Mouse (Mus musculus) CD4-positive, CD25-positive, alpha-beta regulatory T cell, adult 2 months (primary cell): ENCODE data around the gene Gdf10.

Source experiments
- DNase-seq: peaks from one replicate; pipeline ENCODE4 v3.0.0-alpha.2; 2012; ENCODE audit warnings: low read depth, low spot score

The Gdf10 gene

GRCm38 (mm10) chr14:33923168-33924070 is at the start of gene Gdf10:
Gene Gdf10, plus strand, starts transcription at chr14:33923587.
- no peak for DNase-seq

DNA sequence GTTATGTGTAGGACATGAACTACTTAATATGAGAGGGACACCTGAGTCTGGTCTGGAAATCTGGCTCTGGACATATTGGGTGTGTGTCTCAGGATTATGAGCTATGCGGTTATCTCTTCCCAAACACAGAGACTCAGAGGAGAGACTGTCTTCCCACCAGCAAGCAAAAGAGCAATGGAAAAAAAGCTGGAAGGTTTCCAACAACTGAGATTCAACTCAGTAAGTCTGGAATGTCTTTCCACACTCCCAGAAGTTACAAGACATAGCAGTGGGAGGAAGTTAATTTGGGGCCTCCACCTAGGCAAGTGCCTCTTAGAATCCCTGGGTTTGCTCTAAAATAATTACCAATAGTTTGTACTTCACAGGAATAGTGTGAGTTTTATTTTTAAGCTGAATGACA is 44.6 kb upstream of the Gdf10 start:
- DNase-seq = no peak

GRCm38 (mm10) chr14:33880236-33880635 is 43.2 kb upstream of the Gdf10 start:
- DNase-seq = no peak

DNA sequence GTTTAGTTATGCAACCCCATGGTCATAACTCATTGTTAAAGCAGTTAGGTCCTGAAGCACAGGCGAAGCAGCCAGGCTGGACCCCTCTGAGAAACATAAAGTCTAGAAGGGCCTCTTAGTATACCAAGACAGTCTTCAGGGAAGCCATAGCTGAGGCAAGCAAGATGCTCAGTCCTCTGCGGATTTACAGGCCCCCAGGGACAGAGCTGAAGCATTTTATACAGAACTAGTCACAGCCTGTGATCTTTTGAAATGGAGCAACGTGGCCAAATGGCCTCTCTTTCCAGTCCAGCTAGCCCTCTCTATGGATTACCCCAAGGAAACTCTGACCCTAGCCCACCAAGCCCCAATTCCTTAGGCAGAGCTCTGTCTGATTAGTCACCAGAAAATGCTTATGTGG is 41.9 kb upstream of the Gdf10 start:
- DNase-seq = no peak

- no peak for DNase-seq
Observed at GRCm38 (mm10) chr14:33883046-33883445, 40.3 kb upstream of the Gdf10 start.

DNA sequence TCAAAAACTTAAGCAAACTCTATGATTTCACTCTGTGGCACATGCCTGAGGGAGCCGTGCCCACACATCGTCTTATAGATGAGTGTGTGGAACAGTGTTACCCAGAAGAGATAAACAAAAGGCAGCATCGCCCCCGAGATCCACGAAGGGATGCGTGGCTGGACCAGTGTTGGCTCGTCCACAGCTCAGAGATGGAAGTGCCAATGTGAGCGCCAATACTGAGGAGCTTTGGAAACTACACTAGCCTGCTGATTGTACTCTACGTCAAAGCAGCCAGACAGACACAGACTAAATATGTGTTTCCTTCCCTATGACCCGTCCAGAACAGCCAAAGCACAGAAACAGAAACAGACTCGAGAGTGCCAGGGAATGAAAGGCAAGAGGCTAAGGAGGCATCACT is 37.9 kb upstream of the Gdf10 start:
- DNase-seq = no peak

DNA sequence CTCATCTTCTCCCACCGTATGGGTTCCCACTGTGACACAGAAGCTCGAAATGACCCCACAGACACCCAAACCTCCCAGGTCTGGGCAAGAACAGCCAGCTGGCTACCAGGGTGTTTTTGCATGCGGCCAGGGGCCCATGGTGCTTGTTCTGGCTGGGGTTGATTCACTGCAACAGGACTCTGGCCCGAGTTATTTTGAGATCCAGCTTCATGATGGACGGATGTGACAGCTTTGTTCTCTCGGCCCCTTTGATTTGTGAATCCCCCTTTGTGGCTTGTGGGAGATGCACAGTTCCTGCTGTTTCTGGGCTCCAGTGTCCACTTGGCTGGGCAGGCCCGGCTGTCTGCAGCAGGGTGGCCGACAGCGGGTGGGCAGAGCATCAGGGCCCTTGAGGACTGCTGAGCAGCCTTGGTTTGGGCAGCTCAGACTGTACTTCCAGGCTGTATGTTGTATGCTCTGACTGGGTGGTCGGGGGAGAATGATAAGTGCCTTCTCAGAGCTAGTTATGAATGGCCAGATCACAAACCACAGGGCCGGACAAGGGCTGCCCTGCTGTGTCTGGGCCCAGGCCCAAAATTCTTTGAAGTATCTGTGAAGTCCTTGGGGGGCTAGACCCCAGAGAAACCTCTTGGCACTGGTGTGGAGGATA is 34.9 kb upstream of the Gdf10 start:
- DNase-seq = no peak

GRCm38 (mm10) chr14:33889971-33890370 is 33.4 kb upstream of the Gdf10 start:
- no peak for DNase-seq

DNA sequence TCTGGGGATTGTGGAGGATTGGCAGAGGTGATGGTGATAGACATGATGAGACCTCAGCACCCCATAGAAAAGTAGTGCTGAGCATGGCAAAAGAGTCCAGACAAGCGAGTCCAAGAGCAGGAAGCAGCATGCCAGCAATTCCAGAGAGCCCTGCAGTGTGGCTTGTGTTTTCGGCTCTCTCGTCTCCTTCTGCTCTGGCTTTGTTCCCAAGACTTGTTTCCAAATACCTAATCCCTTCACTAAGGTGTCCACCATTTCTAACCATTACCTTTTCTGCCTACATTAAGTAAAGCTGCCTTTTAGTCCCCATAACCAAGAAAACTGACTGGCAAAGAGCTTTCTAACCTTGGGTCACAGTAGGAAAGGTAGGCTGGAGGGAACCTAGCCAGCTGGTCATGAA is 31.9 kb upstream of the Gdf10 start:
- no peak for DNase-seq

- DNase-seq = no peak
Observed at GRCm38 (mm10) chr14:33895777-33896176, 27.6 kb upstream of the Gdf10 start.

DNA sequence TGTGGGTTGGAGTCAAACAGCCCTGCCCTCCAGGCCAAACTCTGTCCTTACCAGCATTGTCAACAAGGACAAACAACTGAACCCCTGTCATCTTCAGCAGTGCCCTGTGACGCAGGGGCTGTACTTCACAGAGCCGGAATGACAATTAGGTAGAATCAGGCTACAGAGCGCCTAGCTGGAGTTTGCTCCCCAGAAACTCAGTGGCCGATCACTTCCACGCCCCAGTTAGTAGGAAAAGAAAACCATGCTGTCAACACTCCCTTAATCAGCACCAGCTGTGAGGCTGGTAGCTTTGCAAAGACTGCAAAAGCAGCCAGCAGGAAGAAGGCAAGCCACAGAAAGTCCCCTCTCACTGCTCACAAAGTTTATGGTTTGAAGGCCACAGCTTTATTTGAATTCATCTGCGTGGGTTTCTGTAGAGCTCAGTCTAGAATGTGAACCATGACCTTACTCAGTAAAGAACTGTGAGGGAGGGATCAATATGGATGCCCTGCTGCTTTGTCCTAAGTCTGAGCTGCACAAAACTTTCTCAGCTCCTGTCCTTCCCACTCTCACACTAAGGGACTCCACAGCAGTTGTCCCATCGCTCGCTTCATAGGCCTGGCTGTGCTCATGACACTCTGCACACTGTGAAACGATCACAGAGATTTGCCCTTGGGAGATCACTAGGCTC is 26.6 kb upstream of the Gdf10 start:
- DNase-seq = no peak

GRCm38 (mm10) chr14:33902783-33903182 is 20.6 kb upstream of the Gdf10 start:
- no peak for DNase-seq

DNA sequence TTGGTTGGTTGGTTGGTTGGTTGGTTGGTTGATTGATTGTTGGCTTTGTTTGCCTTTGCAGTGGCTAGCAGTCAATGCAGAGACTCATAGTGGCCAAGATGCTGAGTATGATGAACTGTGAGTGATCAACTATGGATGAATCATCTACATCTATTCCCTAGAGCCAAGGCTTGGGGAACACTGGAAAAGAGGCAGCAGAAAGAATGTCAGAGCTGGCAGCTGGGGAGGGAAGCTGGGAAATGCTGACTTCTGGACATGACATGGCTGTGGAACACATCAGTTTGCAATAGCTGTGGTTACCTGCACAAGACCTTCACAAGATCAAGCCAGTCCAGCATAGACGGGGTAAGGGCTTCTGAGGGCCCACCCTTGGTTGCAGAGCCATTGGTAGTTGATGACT is 20.2 kb upstream of the Gdf10 start:
- no peak for DNase-seq

DNA sequence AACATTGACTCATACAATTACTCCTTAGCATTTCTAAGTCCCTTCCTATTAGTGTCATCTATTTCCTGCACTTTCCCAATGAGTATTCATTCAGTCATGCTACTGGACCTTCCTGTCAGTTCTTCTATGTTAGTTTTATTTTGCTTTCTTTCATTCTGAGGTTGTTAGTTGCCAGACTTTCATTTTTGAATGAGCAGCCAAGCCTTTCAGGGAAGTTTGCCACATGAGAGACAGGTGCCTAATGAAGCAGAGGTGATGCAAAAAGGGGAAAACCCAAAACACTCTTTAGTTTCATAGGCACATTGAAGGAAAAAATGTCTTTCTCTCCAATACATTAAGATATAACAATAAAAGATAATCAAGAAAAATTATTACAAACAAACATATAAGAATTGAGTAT is 18.5 kb upstream of the Gdf10 start:
- no peak for DNase-seq

GRCm38 (mm10) chr14:33913727-33914126 is 9.7 kb upstream of the Gdf10 start:
- DNase-seq = no peak

DNA sequence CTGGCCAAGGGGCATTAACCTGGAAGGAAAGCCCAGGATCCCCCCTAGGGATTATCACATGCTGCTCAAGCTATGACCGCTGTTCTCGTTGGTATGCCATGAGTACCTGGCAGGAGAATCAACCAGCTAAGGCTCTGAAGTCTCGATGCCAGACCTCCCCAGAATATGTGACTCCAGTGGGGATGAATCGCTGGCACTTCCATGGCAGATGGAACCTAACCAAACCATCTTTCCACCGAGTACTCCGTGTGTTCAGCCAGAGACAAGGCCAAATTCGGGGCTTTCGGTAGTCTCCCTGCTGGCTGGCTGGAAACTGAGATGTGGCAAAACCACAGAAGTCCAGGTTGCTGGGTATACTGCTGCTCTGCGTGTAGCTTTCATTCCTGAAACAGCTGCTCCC is 9.2 kb upstream of the Gdf10 start:
- no peak for DNase-seq

DNA sequence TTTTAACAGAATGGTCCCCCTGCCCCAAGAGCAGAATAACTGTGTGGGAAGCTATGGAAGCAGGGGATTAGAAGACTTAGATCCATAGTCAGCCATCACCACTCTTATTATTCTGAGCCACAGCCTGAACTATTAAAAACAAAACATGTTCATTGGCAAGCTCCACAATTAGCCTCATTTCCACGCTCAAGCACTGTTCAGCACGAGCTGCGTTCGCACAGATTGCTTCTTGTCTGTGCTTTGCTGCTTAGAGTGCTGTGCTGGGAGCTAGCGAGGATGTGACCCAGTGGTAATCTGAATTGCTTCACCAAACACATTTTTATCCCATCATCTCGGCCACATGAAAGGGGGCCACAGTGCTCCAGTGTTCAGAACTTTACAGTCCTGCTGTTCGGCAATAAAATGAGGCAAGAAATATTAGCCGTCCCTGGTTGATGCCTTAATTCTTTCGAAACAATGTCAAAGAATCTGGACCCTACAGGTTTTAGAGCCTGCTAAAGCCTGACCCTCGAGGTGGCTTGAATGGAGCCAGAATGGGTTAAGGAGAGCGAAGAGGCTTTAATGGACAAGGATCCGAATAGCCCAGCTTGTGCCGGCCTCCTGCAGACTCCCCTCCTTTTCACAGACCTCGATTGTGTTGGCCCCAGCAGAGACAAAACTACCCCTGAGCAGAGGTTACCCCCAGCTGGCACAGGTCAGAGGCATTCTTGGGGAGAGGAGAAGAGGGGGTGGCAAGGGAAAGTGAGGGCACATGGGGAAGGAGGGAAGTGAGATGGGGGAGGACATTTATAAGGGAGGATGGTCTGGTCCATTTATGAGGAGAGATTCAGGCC is 2.4 kb upstream of the Gdf10 start:
- no peak for DNase-seq

DNA sequence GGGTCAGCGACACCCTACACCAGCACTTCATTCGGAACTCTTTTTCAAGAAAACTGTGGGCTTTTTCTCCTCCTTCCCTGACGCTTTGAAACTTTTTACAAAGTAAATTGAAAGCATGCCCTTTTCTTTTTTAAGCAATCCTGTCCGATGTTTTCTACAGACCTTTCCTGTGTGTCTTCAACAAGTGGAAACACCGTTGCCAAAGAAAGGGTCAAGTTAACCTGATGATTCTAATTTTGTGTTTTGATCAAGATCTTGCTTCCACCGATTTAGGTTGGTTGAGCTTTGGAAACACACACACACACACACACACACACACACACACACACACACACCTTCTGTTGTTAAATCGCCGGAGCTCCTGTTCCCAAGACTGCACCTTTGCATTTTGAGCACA is 618 bp upstream of the Gdf10 start:
- no peak for DNase-seq

- DNase-seq = no peak
Observed at GRCm38 (mm10) chr14:33931853-33932252, 8.5 kb downstream of the Gdf10 start.

GRCm38 (mm10) chr14:33932935-33933703 is 9.7 kb downstream of the Gdf10 start:
- peak; percentile 22 for DNase-seq

GRCm38 (mm10) chr14:33933778-33934317 is 10.5 kb downstream of the Gdf10 start:
- no peak for DNase-seq
